Mouse (Mus musculus) hindbrain, embryonic 16.5 days (tissue): ENCODE measurements around the gene Ces5a. TPM values are rescaled to one million over a fixed set of nuclear protein-coding genes. Genes with fewer than 3 reads are reported as not detected.

Experiments used
- ATAC-seq: fragments of 200-750 bp; cut with Nextera tagmentation; 2 replicates; pipeline ENCODE4 v1.8.0; 2017; ENCODE audit warnings: moderate TSS enrichment, moderate library complexity
- H3K27ac ChIP-seq: fragments of 300-500 bp; sonication (generic); 2 replicates; pipeline ENCODE4 v1.5.1; 2014; ENCODE audit warnings: low read depth, mild to moderate bottlenecking, control low read depth, low read length, moderate library complexity
- H3K27me3 ChIP-seq: fragments of 300-500 bp; sonication (generic); replicated peaks from 2 replicates; pipeline ENCODE4 v1.6.1; 2014; ENCODE audit warnings: low read length; ENCODE audit not compliant: control insufficient read depth, insufficient read depth
- H3K36me3 ChIP-seq: fragments of 300-500 bp; sonication (generic); 2 replicates; pipeline ENCODE4 v1.6.1; 2014; ENCODE audit warnings: mild to moderate bottlenecking, low read length, moderate library complexity, mixed read lengths; ENCODE audit not compliant: control insufficient read depth, insufficient read depth
- H3K4me1 ChIP-seq: fragments of 300-500 bp; sonication (generic); 2 replicates; pipeline ENCODE4 v1.6.1; 2014; ENCODE audit warnings: low read depth, low read length; ENCODE audit not compliant: control insufficient read depth, insufficient read depth
- H3K4me2 ChIP-seq: fragments of 300-500 bp; sonication (generic); 2 replicates; pipeline ENCODE4 v1.6.1; 2014; ENCODE audit warnings: mild to moderate bottlenecking, low read length, control low read depth, moderate library complexity
- H3K4me3 ChIP-seq: fragments of 300-500 bp; sonication (generic); 2 replicates; pipeline ENCODE4 v1.5.1; 2014; ENCODE audit warnings: mild to moderate bottlenecking, low read length, control low read depth, moderate library complexity
- H3K9ac ChIP-seq: fragments of 300-500 bp; sonication (generic); 2 replicates; pipeline ENCODE4 v1.6.1; 2014; ENCODE audit warnings: low read depth, mild to moderate bottlenecking, control low read depth, low read length, moderate library complexity
- H3K9me3 ChIP-seq: fragments of 300-500 bp; sonication (generic); 2 replicates; pipeline ENCODE4 v1.6.1; 2014; ENCODE audit warnings: mild to moderate bottlenecking, low read length, moderate library complexity; ENCODE audit not compliant: control insufficient read depth
- WGBS: fragments of 180-500 bp; shearing (Covaris S2); extraction: QIAGEN DNeasy Blood & Tissue Kit; methylation state at CpG from one replicate; pipeline ENCODE4 v1.1.7; 2014; 5-methylcytosine and 5-hydroxymethylcytosine counted together
- polyA plus RNA-seq: library from polyadenylated mRNA; unstranded; fragments of >200 nt; fragmentation: Nextera tagmentation; extraction: Ambion mirVana; gene quantifications from 2 replicates; pipeline ENCODE4 v1.2.1, GENCODE M21; 2015

The Ces5a gene
- 0.20 and 0.78 TPM in 2 replicates for polyA plus RNA-seq

GRCm38 (mm10) chr8:93535730-93536129, at the start of gene Ces5a:
Ces5a (minus strand) TSS chr8:93535830.
- Histone ChIP-seq H3K27ac (no peak within 1 kb of the TSS), H3K9me3 (no peaks in the 10 kb centered on the region), H3K4me1 (no peaks in the 10 kb centered on the region), H3K4me2 (no peak within 1 kb of the TSS), H3K36me3 (no peaks in the 10 kb centered on the region), H3K4me3 (no peak within 1 kb of the TSS), H3K9ac (no peak within 1 kb of the TSS), H3K27me3 (no peaks in the 10 kb centered on the region)
- ATAC-seq = no peak
- 94% methylated on average over 5 of the region's 5 CpGs for WGBS

- 69% methylated on average over 9 of the region's 9 CpGs for WGBS
These were observed 37.2 kb upstream of the Ces5a start for GRCm38 (mm10) chr8:93572841-93573240.

GRCm38 (mm10) chr8:93572095-93572501, 36.5 kb upstream of the Ces5a start:
- H3K27ac ChIP-seq = peak overlapping the region; percentile 73
- ATAC-seq = peak; percentile 49
- H3K4me2 ChIP-seq = no peak overlapping the region
- H3K27me3 ChIP-seq = no peaks in the 10 kb centered on the region
- no peak overlapping the region; the same call in 1 of the 2 replicates for H3K9ac ChIP-seq
- no peaks in the 10 kb centered on the region for H3K36me3 ChIP-seq
- H3K9me3 ChIP-seq = no peaks in the 10 kb centered on the region
- H3K4me3 ChIP-seq = no peak overlapping the region
- H3K4me1 ChIP-seq = peaks cover 37% of the 10 kb centered on the region
- 11% methylated on average over 2 of the region's 2 CpGs for WGBS

More at GRCm38 (mm10) chr8:93572841-93573240, 37.2 kb upstream of the Ces5a start:
- Histone ChIP-seq H3K27me3 (no peaks in the 10 kb centered on the region), H3K4me1 (peaks cover 37% of the 10 kb centered on the region), H3K9me3 (no peaks in the 10 kb centered on the region), H3K36me3 (no peaks in the 10 kb centered on the region), H3K4me2 (no peak overlapping the region), H3K27ac (peak overlapping the region; percentile 54; the same call in 1 of the 2 replicates), H3K4me3 (no peak overlapping the region), H3K9ac (no peak overlapping the region)
- ATAC-seq = no peak

GRCm38 (mm10) chr8:93571369-93571985, 35.8 kb upstream of the Ces5a start:
- H3K4me1 ChIP-seq = peaks cover 40% of the 10 kb centered on the region
- peak overlapping the region; percentile 8; the same call in 1 of the 2 replicates for H3K9ac ChIP-seq
- H3K36me3 ChIP-seq = no peaks in the 10 kb centered on the region
- no peaks in the 10 kb centered on the region for H3K9me3 ChIP-seq
- peak; percentile 55 for ATAC-seq
- H3K27ac ChIP-seq = peak overlapping the region; percentile 73
- H3K4me2 ChIP-seq = no peak overlapping the region
- WGBS = 8% methylated on average over 9 of the region's 9 CpGs
- H3K27me3 ChIP-seq = no peaks in the 10 kb centered on the region
- no peak overlapping the region for H3K4me3 ChIP-seq

- Histone ChIP-seq H3K4me1 (peaks cover 40% of the 10 kb centered on the region), H3K27ac (peak overlapping the region; percentile 83), H3K27me3 (no peaks in the 10 kb centered on the region), H3K9me3 (no peaks in the 10 kb centered on the region), H3K36me3 (no peaks in the 10 kb centered on the region), H3K9ac (no peak overlapping the region), H3K4me2 (peak overlapping the region; percentile 41), H3K4me3 (no peak overlapping the region)
- ATAC-seq = peak; percentile 18; the same call in 1 of the 2 replicates
- WGBS = 20% methylated on average over 2 of the region's 2 CpGs
These were observed 34.5 kb upstream of the Ces5a start for GRCm38 (mm10) chr8:93570186-93570530.

GRCm38 (mm10) chr8:93569311-93570185, 33.9 kb upstream of the Ces5a start:
- peak; percentile 90 for ATAC-seq
- Histone ChIP-seq H3K9ac (no peak overlapping the region), H3K4me3 (no peak overlapping the region), H3K4me1 (peaks cover 40% of the 10 kb centered on the region), H3K27ac (peak overlapping the region; percentile 83), H3K27me3 (no peaks in the 10 kb centered on the region), H3K9me3 (no peaks in the 10 kb centered on the region), H3K4me2 (peak overlapping the region; percentile 41), H3K36me3 (no peaks in the 10 kb centered on the region)
- 19% methylated on average over 13 of the region's 13 CpGs for WGBS

- Histone ChIP-seq H3K4me1 (peaks cover 40% of the 10 kb centered on the region), H3K4me3 (no peak overlapping the region), H3K27ac (no peak overlapping the region), H3K36me3 (no peaks in the 10 kb centered on the region), H3K9me3 (no peaks in the 10 kb centered on the region), H3K4me2 (no peak overlapping the region), H3K27me3 (no peaks in the 10 kb centered on the region), H3K9ac (no peak overlapping the region)
- no peak for ATAC-seq
- 95% methylated on average over 3 of the region's 3 CpGs for WGBS
These were observed 33.0 kb upstream of the Ces5a start for GRCm38 (mm10) chr8:93568666-93569065.

- H3K9me3 ChIP-seq = no peaks in the 10 kb centered on the region
- no peak overlapping the region for H3K4me2 ChIP-seq
- peaks cover 32% of the 10 kb centered on the region for H3K4me1 ChIP-seq
- no peak for ATAC-seq
- 46% methylated on average over 9 of the region's 9 CpGs for WGBS
- no peak overlapping the region for H3K27ac ChIP-seq
- H3K9ac ChIP-seq = no peak overlapping the region
- no peaks in the 10 kb centered on the region for H3K27me3 ChIP-seq
- no peak overlapping the region for H3K4me3 ChIP-seq
- H3K36me3 ChIP-seq = no peaks in the 10 kb centered on the region
These were observed 31.5 kb upstream of the Ces5a start for GRCm38 (mm10) chr8:93567086-93567485.

GRCm38 (mm10) chr8:93564634-93565033, 29.0 kb upstream of the Ces5a start:
- WGBS = 88% methylated on average over 4 of the region's 4 CpGs
- ATAC-seq = no peak
- no peaks in the 10 kb centered on the region for H3K9me3 ChIP-seq
- no peaks in the 10 kb centered on the region for H3K27me3 ChIP-seq
- no peaks in the 10 kb centered on the region for H3K36me3 ChIP-seq
- H3K4me2 ChIP-seq = no peak overlapping the region
- no peak overlapping the region for H3K27ac ChIP-seq
- H3K4me3 ChIP-seq = no peak overlapping the region
- H3K9ac ChIP-seq = no peak overlapping the region
- H3K4me1 ChIP-seq = peaks cover 8% of the 10 kb centered on the region
